Mouse (Mus musculus) MEL (cell line): ENCODE measurements around the gene Catsperz.

Experiments
- POLR2A ChIP-seq, 2 experiments: IDR thresholded peaks; 2 replicates each; pipeline ENCODE4 v1.6.1; 2011 to 2012; ENCODE audit warnings: low read length in 2 of 2, mild to moderate bottlenecking in 2 of 2, control low read depth in 1 of 2, improper control_type of control experiment in 1 of 2, low read depth in 1 of 2, moderate library complexity in 1 of 2; ENCODE audit not compliant: control insufficient read depth in 1 of 2, insufficient read depth in 1 of 2, poor library complexity in 1 of 2
- TAL1 ChIP-seq: IDR thresholded peaks from 2 replicates; pipeline ENCODE4 v1.6.1; 2012; ENCODE audit warnings: mild to moderate bottlenecking, inconsistent platforms, low read length, moderate library complexity, mixed read lengths

GRCm38 (mm10) chr19:6971644-6972043, 46.5 kb upstream of the Catsperz start:
- TF ChIP-seq TAL1 (no peak), POLR2A (IDR thresholded peaks at IDR 0.05; ENCODE audit: control insufficient read depth in 1 of 2, insufficient read depth in 1 of 2, low read depth in 1 of 2, low read length in 2 of 2, poor library complexity in 1 of 2) (no peak)
